Mouse (Mus musculus): ENCODE results near the gene Tc2n. TPM values are rescaled to one million over a fixed set of nuclear protein-coding genes. Genes with fewer than 3 reads are reported as not detected.
"Not testable (repeated sequence)": the region's sequence is repeated elsewhere in the genome, so short reads cannot be mapped to it uniquely, and the experiment has no call there.

The Tc2n gene
- total RNA-seq (2021), result 1 to 10 TPM in 1 of 2 experiments, under 1 TPM in 1; 0.96 to 1.0 TPM
- long read RNA-seq, experiment 1, result 0 reads
- long read RNA-seq, experiment 2, partial matches to known transcripts, result 0 of 1 reads
- long read RNA-seq, experiment 2, other reads (novel, unspliced or antisense), result 1 of 1 reads

GRCm38 (mm10) chr12:101718054-101718754 is at the start of gene Tc2n:
Gene Tc2n, minus strand, starts transcription at chr12:101718523.
- DNase-seq (ENCODE audit: low spot score in 2 of 2), result peak; percentile 64 to 69

GRCm38 (mm10) chr12:101767306-101768053 is 49.2 kb upstream of the Tc2n start:
- no peak for DNase-seq (ENCODE audit: low spot score in 2 of 2)

DNA sequence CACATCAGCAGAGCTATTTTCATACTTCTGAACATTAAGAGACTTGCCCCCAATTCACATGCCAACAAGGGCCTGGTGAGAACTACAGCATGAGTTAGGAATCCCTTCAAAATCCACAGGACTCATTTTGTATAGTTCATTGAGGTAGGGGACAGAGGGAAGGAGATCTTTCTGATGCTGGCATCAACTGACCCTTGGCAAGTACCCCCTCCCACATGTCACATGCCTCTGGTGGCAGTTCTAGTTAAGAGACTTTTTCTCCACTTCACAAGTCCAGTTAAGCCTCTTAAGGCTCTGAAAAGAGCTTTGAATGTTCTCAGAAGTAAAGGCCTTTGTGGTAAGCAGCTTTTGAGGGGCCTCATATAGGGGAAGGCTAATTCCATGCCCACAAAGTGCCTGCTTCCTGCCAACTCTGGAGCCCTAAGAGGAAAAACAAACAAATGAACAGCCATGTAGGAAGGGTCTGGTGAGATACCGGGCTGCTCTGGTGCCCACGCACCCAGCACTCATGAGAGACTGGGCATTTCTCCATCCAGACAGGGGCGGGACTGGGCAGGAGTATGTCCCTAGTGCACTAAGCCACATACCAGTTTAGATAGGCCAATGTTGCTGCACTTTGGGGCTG is 48.0 kb upstream of the Tc2n start:
- no peak for DNase-seq (ENCODE audit: low spot score in 2 of 2)

- no peak for DNase-seq (ENCODE audit: low spot score in 2 of 2)
These were observed 46.5 kb upstream of the Tc2n start for GRCm38 (mm10) chr12:101764870-101765269.

- DNase-seq (ENCODE audit: low spot score in 2 of 2), result no peak
These were observed 44.7 kb upstream of the Tc2n start for GRCm38 (mm10) chr12:101763065-101763464.

DNA sequence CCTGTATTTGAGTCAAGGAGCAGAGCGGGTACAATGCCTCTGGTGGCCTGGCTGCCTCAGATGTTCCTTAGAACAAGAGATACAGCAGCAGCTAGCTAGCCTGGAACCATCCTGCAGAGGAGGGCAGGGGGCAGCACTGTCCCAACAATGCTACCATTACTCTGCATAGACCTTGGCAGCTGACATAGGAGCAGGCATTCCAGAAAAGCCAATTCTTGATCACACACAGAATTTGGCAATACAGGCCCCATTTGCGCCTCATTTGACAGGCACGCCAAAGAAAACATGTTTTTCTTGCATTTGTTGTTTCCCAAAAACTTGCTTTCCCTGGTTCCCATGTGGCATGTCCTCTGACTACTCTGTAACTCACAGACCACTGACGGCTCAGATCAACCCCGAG is 43.7 kb upstream of the Tc2n start:
- peak in 1 of 2 experiments; percentile 24 for DNase-seq (ENCODE audit: low spot score in 2 of 2)

DNA sequence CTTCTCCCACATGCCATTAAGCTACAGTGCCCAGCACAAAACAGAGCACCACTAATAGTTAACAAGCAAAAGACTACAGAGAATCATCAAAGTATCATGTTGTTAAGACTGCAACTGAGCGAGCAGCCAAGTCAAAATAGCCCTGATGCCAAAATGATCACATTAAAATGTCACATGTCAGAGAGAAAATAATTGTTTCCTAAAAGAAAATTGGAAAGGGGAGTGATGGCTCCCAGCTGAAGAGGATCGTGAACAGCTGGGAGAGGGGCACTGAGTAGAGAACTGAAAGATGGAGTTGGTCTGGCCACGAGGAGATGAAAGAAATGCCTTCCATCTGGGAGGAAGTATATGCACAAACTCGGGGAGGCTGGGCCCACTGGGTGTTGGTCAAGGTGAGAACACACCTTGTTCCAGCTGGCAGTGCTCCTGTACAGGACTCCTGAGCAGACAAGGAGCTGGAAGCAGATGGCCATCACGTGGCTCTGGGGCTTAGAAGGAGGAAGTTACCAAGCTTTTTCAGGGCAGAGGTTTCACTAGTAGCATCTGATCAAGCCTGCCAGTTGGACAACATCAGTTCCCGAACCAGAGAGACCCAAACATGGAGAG is 41.2 kb upstream of the Tc2n start:
- no peak for DNase-seq (ENCODE audit: low spot score in 2 of 2)

- DNase-seq (ENCODE audit: low spot score in 2 of 2), result no peak
These were observed 40.4 kb upstream of the Tc2n start for GRCm38 (mm10) chr12:101758698-101759097.

GRCm38 (mm10) chr12:101742375-101742774 is 24.1 kb upstream of the Tc2n start:
- no peak for DNase-seq (ENCODE audit: low spot score in 2 of 2)

DNA sequence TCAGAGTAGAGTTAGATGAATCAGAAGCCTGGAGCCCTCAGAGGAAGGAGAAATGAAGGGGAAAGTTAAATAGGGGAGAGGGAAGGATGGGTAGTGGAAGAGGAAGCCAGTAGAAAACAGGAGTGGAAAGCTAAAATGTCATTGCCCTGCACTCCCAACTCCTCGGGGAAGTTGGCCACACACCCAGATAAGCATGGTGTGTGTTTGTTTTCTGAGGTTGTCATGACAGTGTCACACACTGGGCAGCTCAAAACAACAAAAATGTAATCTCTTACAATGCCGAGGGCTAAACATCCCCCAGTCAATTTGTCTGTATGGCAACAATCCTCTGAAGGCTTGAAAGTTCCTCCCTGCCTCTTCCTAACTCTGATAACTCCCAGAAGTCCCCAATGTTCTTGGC is 22.2 kb upstream of the Tc2n start:
- no peak for DNase-seq (ENCODE audit: low spot score in 2 of 2)

DNA sequence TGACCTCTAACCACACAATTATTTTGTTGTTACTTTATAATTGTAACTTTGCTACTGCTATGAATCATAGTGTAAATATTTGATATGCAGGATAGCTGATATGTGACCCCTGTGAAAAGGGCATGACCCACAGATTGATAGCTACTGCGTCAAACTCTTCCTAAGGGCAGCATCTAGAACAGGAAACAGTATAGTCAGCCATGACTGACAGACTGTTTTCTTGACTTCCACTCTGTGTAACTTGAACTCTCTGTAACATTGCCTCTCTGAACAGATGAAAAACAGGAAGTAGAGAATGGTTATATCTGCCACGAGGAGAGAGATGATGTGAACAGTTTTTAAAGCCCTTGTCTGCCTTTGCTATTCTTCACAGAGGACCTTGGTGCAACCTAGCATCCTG is 21.7 kb upstream of the Tc2n start:
- DNase-seq (ENCODE audit: low spot score in 2 of 2), result no peak

- DNase-seq (ENCODE audit: low spot score in 2 of 2), result peak in 1 of 2 experiments; percentile 23
These were observed 430 bp upstream of the Tc2n start for GRCm38 (mm10) chr12:101718755-101719150.

DNA sequence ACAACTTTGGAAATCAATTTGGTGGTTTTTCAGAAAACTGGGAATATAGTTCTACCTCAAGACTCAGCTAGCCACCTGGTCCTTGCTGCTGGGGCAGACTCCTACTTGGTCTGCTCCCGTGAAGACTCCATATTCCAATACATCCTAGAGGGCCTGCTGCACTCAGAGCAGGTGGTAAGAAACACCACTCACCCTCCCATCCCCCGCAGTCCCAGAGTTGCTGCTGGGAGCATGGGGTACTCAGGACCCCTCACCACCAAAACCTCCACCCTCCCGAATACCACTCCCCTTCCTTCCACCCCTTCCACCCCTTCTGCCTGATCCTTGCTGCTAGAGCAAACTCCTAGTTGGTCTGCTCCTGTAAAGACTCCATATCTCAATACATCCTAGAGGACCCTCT is 19.1 kb downstream of the Tc2n start:
- no peak for DNase-seq (ENCODE audit: low spot score in 2 of 2)

GRCm38 (mm10) chr12:101696521-101696920 is 21.8 kb downstream of the Tc2n start:
- no peak for DNase-seq (ENCODE audit: low spot score in 2 of 2)

DNA sequence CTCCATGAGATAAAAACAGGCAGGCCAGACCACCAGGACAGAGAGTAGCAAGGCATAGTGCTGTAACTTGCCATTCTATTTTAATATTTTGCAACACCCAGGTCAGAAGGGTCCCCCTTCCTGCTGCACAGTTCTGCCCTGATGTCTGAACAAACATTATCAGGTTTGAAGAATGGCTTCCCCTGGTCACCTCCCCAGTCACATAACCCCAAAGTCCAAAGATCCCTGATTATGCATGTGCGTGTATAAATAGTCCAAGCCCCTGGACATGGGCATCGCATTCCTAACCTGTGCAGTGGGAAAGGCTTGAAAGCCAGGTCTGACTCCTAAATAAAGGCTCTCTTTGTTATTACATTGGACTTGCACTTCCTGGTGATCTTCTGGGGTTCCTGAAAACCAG is 37.8 kb downstream of the Tc2n start:
- no peak for DNase-seq (ENCODE audit: low spot score in 2 of 2)

- no peak for DNase-seq (ENCODE audit: low spot score in 2 of 2)
These were observed 50.8 kb downstream of the Tc2n start for GRCm38 (mm10) chr12:101667502-101667901.

- no peak for DNase-seq (ENCODE audit: low spot score in 2 of 2)
These were observed 85.2 kb downstream of the Tc2n start for GRCm38 (mm10) chr12:101633137-101633536.

GRCm38 (mm10) chr12:101606622-101607021 is 111.7 kb downstream of the Tc2n start:
- DNase-seq (ENCODE audit: low spot score in 2 of 2), result not testable (repeated sequence)
